Mouse (Mus musculus) lung, postnatal 0 days (tissue): ENCODE data around the gene Slc34a3. TPM values are rescaled to one million over a fixed set of nuclear protein-coding genes. Genes with fewer than 3 reads are reported as not detected.
A peak's percentile ranks its signal among the peaks of the same experiment; 100 is the strongest.
"Not testable (repeated sequence)": the region's sequence is repeated elsewhere in the genome, so short reads cannot be mapped to it uniquely, and the experiment has no call there.

Experiments
- ATAC-seq: fragments of 200-750 bp; cut with Nextera tagmentation; 2 replicates; pipeline ENCODE4 v1.8.0; 2017; ENCODE audit warnings: moderate library complexity
- DNase-seq: peaks from one replicate; pipeline ENCODE4 v3.0.0-alpha.2; 2016; ENCODE audit warnings: low spot score
- H3K27ac ChIP-seq: fragments of 300-500 bp; sonication (generic); 2 replicates; pipeline ENCODE4 v1.5.1; 2014; ENCODE audit warnings: antibody characterized with exemption, mild to moderate bottlenecking, low read length, mixed read lengths
- H3K27me3 ChIP-seq: fragments of 300-500 bp; sonication (generic); replicated peaks from 2 replicates; pipeline ENCODE4 v1.6.1; 2014; ENCODE audit warnings: low read length, mixed read lengths; ENCODE audit not compliant: insufficient read depth
- H3K36me3 ChIP-seq: fragments of 300-500 bp; sonication (generic); 2 replicates; pipeline ENCODE4 v1.6.1; 2014; ENCODE audit warnings: low read length, mixed read lengths; ENCODE audit not compliant: insufficient read depth
- H3K4me1 ChIP-seq: fragments of 300-500 bp; sonication (generic); 2 replicates; pipeline ENCODE4 v1.6.1; 2014; ENCODE audit warnings: antibody characterized with exemption, low read depth, low read length, mixed read lengths; ENCODE audit not compliant: insufficient read depth
- H3K4me2 ChIP-seq: fragments of 300-500 bp; sonication (generic); replicated peaks from 2 replicates; pipeline ENCODE4 v1.6.1; 2014; ENCODE audit warnings: low read depth, mild to moderate bottlenecking, low read length, moderate library complexity, mixed read lengths
- H3K4me3 ChIP-seq: fragments of 300-500 bp; sonication (generic); 2 replicates; pipeline ENCODE4 v1.5.1; 2014; ENCODE audit warnings: low read depth, low read length
- H3K9ac ChIP-seq: fragments of 300-500 bp; sonication (generic); replicated peaks from 2 replicates; pipeline ENCODE4 v1.6.1; 2014; ENCODE audit warnings: low read depth, mild to moderate bottlenecking
- H3K9me3 ChIP-seq: fragments of 300-500 bp; sonication (generic); 2 replicates; pipeline ENCODE4 v1.6.1; 2016; ENCODE audit warnings: low read length, mixed read lengths
- CTCF ChIP-seq: IDR thresholded peaks from 2 replicates; pipeline ENCODE4 v1.5.1; 2016; ENCODE audit warnings: antibody characterized with exemption, mild to moderate bottlenecking
- EP300 ChIP-seq: IDR thresholded peaks from 2 replicates; pipeline ENCODE4 v1.6.1; 2016; ENCODE audit warnings: antibody characterized with exemption, mild to moderate bottlenecking, control low read depth
- WGBS: fragments of 180-500 bp; shearing (Covaris S2); extraction: QIAGEN DNeasy Blood & Tissue Kit; methylation state at CpG from one replicate; pipeline ENCODE4 v1.1.7; 2014; 5-methylcytosine and 5-hydroxymethylcytosine counted together
- polyA plus RNA-seq: library from polyadenylated mRNA; unstranded; fragments of >200 nt; fragmentation: Nextera tagmentation; extraction: Ambion mirVana; gene quantifications from 2 replicates; pipeline ENCODE4 v1.2.1, GENCODE M21; 2015

The Slc34a3 gene
- polyA plus RNA-seq, 1 experiment from 2014 or later: not detected

DNA sequence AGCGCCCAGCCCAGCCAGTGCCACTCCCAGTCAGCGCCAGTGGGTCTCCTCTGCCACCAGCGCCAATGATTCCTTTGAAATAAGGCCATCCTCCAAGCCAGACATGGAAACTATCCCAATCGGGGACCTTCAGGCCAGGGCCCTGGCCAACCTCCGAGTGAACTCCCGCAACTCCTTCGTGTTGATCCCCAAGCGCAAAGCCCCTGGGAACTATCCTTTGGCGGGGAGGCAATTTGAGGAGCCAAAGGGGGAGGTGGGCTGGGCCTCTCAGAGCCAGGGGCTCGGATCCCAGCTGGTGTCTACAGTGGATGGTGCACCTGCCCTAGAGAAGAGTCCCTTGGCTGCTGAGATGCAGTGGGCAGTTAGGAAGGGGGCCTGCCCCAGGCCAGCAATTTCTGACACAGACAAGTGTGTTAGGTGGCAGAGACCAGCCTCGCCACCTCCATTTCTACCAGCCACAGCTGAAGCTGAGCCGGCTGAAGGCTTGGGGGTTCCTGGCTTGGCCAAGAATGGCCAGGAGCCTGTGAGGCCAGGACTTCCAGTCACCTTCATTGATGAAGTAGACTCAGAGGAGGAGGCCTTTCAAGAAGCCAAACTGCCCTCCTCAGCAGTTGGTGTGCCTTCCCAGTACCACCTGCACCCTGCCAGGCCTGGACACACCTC lies 29.6 kb upstream of the Slc34a3 start:
- Histone ChIP-seq H3K4me3 (peak overlapping the region; percentile 71), H3K27ac (no peak overlapping the region), H3K9me3 (no peaks in the 10 kb centered on the region), H3K9ac (0 out of 2 replicates have a peak overlapping the region, but pooled peaks have one; percentile 48), H3K27me3 (no peaks in the 10 kb centered on the region), H3K4me1 (peaks cover 14% of the 10 kb centered on the region; the same call in 1 of the 2 replicates), H3K4me2 (peak overlapping the region; percentile 98), H3K36me3 (no peaks in the 10 kb centered on the region)
- DNase-seq (no peak), ATAC-seq (no peak)
- TF ChIP-seq EP300 (no peak), CTCF (no peak)
- 22% methylated on average over 12 of the region's 12 CpGs for WGBS

- DNase-seq (peak; percentile 46), ATAC-seq (peak; percentile 5)
- Histone ChIP-seq H3K36me3 (no peaks in the 10 kb centered on the region), H3K27ac (no peak overlapping the region; the same call in 1 of the 2 replicates), H3K27me3 (no peaks in the 10 kb centered on the region), H3K4me3 (peak overlapping the region; percentile 71), H3K4me2 (peak overlapping the region; percentile 98), H3K9ac (peak overlapping the region; percentile 48), H3K9me3 (no peaks in the 10 kb centered on the region), H3K4me1 (peaks cover 14% of the 10 kb centered on the region; the same call in 1 of the 2 replicates)
- TF ChIP-seq CTCF (no peak; the same call in 1 of the 2 replicates), EP300 (no peak)
- WGBS: under 1% methylated on average over 78 of the region's 82 CpGs
Measured at GRCm38 (mm10) chr2:25262795-25263622, 28.8 kb upstream of the Slc34a3 start.

- peak within 1 kb of the TSS; percentile 71 for H3K4me3 ChIP-seq
- H3K27me3 ChIP-seq: no peaks in the 10 kb centered on the region
- peaks cover 14% of the 10 kb centered on the region; the same call in 1 of the 2 replicates for H3K4me1 ChIP-seq
- H3K9ac ChIP-seq: peak within 1 kb of the TSS; percentile 48
- H3K27ac ChIP-seq: peak within 1 kb of the TSS; percentile 11
- peak within 1 kb of the TSS; percentile 98 for H3K4me2 ChIP-seq
- peak; percentile 20 for TF ChIP-seq CTCF
- no peak for TF ChIP-seq EP300
- DNase-seq (peak; percentile 98), ATAC-seq (peak; percentile 99)
- H3K36me3 ChIP-seq: no peaks in the 10 kb centered on the region
- WGBS: under 1% methylated on average over 39 of the region's 39 CpGs
- no peaks in the 10 kb centered on the region for H3K9me3 ChIP-seq
Measured at GRCm38 (mm10) chr2:25262291-25262767, 28.2 kb upstream of the Slc34a3 start, which contains the start of gene Tprn. Tprn (plus strand) TSS chr2:25262618.

- no peak for DNase-seq
- Histone ChIP-seq H3K27ac (peak overlapping the region; percentile 11; the same call in 1 of the 2 replicates), H3K9me3 (no peaks in the 10 kb centered on the region), H3K36me3 (no peaks in the 10 kb centered on the region), H3K27me3 (no peaks in the 10 kb centered on the region), H3K4me3 (peak overlapping the region; percentile 71), H3K4me1 (peaks cover 14% of the 10 kb centered on the region; the same call in 1 of the 2 replicates), H3K9ac (no peak overlapping the region), H3K4me2 (peak overlapping the region; percentile 98)
- peak; percentile 5 for ATAC-seq
- TF ChIP-seq EP300 (peak; percentile 36; the same call in 1 of the 2 replicates), CTCF (no peak)
- 48% methylated on average over 12 of the region's 12 CpGs for WGBS
Measured at GRCm38 (mm10) chr2:25261870-25262269, 27.7 kb upstream of the Slc34a3 start.

DNA sequence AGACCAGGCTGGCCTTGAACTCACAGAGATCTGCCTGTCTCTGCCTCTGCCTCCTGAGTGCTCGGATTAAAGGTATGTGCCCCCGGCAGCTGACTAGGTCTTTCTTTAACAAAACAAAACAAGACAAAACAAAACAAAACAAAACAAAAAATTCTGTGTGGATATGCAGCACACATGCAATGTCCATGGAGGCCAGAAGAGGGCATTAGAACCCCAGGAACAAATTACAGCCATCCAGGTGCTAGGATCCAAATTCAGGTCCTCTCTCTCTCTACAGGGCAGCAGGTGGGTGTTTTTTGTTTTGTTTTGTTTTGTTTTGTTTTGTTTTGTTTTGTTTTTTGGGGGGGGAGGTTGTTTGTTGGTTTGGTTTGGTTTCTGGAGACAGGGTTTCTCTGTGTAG lies 24.7 kb upstream of the Slc34a3 start:
- WGBS: 68% methylated on average over 2 of the region's 2 CpGs
- Histone ChIP-seq H3K9ac (no peak overlapping the region), H3K4me2 (no peak overlapping the region), H3K27ac (no peak overlapping the region), H3K27me3 (no peaks in the 10 kb centered on the region), H3K4me1 (peaks cover 11% of the 10 kb centered on the region), H3K36me3 (no peaks in the 10 kb centered on the region; the same call in 1 of the 2 replicates), H3K4me3 (no peak overlapping the region), H3K9me3 (no peaks in the 10 kb centered on the region)
- DNase-seq (no peak), ATAC-seq (no peak)
- TF ChIP-seq CTCF: peak; percentile 65
- no peak for TF ChIP-seq EP300

- WGBS: 81% methylated on average over 5 of the region's 5 CpGs
- H3K27ac ChIP-seq, H3K4me3 ChIP-seq, H3K36me3 ChIP-seq, H3K4me2 ChIP-seq, DNase-seq, ATAC-seq, H3K9me3 ChIP-seq, H3K9ac ChIP-seq, H3K27me3 ChIP-seq: not testable (repeated sequence)
- peaks cover 11% of the 10 kb centered on the region for H3K4me1 ChIP-seq
Measured at GRCm38 (mm10) chr2:25257250-25257649, 23.1 kb upstream of the Slc34a3 start.
